Mouse (Mus musculus) left cerebral cortex, adult 9 months (tissue): ENCODE measurements at regions not wholly inside any gene's neighbourhood (a gene's known extent, or its start where the extent isn't known, plus 50 kb on each side); places are given as distances from the start of the nearest gene placed in this dataset.

Experiments
- DNase-seq, 2 experiments: peaks; one replicate each; pipeline ENCODE4 v3.0.0; 2022; ENCODE audit warnings: low spot score in 2 of 2

DNA sequence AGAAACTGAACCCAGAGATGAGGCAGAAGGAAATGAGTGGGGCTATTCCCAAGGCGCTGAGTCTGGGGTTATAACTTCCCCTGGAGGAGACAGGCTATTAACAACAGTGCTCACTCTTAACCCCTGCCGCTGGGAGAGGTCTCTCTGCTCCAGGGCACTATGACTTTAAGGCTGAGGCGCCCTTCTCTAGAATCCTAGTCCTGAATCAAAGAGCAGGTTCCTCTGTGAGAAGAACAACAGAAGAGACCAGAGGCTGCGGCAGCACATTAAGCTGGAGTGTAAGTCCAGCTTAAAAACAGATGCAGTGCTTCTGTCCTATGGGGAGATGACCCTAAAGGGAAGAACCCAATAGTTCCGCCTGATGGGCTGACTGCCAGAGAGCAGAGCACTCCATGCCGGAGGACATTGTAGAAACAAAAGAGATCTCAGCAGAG is 173.4 kb upstream of the Klf7 start:
- DNase-seq: no peak

DNA sequence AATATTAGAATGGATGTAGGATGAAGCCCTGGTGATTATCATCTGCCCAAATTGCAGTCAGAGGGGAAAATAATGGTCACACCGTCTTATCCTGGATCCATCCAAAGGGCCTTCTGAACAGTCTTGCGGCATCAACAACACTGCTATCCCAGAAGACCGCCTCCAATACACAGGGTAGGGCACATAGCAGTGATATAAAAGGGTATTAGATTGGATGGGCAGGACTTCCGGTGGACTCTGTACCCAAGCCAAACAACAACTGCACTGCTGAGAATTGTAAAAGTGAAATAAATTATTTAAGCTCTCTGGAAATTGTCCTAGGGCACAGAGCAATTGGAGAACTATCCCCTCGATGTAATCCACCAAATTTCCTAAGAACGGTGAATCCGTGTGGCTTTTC is 173.0 kb upstream of the Klf7 start:
- DNase-seq: no peak

DNA sequence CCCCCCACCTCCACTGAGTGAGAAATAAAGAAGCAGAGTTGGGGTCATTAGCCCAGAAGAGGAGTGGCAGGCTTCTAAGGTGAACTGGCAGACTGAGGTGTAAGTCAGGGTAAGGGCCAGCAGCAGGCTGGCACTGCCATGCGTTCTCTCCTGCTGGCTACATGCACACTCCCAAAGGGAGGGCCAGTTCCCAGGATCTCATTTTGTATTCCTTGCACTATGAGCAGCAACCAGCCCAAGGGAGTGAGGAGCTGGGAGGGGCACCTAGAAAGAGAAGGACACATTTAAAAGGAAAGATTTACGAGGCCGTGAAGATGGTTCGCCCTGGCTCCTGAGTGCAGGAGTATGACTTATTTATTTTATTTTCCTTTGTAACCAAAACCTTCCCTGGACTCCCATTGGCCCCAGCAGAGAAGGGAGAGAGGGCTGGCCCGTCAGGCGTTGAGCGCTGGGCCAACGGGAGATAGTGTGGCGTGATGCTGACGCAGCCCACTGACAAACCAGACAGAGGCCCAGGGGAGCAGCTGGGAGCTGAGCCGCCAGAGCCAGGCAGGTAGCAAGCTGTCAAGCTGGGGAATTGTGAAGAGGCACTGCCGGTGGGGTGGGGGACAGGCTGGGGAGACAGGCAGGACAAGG is 166.8 kb upstream of the Klf7 start:
- peak in 1 of 2 experiments; percentile 37 for DNase-seq

DNA sequence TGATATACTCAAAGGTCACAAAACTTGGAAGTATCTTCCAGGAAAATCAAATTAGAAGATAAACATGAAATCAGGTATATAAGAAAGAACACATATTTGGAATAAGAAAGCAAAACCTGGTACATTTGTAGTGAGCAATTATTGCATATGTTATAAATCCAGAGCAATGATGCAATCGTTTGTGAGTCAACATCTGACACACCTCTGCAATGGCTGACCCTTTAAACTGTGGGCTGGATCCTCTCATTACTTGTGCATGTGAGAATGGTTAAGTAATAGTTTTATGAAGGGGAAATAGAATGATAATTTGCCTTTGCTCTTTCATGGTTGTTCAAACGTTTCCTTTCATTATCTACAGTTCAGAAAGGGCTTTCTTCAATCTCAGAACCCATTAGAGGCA is 165.0 kb upstream of the Klf7 start:
- DNase-seq: no peak

DNA sequence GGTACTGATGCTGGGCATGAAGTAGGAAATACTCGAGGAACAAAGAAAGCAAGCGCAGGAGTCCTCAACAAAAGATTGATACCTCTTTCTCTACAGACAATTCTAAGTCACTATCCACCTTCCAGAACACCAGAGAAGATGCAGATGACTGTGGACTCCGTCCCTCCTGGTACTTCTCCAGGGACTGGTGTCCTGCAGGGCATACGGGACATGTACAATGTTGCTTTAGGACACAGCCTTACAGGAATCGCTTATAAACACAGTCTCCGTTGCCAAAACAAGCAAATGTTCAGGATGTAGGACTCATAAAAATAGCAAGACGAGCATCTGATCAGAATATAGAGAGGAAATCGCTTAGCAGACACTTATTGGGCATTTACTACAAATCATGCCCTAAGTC is 162.6 kb upstream of the Klf7 start:
- DNase-seq: no peak

DNA sequence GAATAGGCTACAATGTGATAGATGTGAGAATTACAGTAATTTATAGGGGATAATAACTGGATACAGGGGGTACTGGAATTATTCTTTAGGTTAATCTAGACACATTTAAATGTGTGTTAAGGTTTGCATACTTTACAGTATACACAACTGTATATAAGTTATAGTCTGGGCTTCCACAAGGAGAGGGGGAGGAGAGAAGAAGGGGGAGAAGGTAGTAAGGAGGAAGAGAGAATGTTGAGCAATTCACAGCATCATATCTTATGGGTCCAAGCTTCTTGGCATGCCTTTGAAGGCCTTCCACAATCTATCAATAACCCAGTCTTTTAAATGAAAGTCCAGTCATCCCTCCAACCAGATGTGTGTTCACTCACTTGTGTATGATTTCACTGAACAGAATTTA is 153.8 kb upstream of the Klf7 start:
- DNase-seq: no peak

DNA sequence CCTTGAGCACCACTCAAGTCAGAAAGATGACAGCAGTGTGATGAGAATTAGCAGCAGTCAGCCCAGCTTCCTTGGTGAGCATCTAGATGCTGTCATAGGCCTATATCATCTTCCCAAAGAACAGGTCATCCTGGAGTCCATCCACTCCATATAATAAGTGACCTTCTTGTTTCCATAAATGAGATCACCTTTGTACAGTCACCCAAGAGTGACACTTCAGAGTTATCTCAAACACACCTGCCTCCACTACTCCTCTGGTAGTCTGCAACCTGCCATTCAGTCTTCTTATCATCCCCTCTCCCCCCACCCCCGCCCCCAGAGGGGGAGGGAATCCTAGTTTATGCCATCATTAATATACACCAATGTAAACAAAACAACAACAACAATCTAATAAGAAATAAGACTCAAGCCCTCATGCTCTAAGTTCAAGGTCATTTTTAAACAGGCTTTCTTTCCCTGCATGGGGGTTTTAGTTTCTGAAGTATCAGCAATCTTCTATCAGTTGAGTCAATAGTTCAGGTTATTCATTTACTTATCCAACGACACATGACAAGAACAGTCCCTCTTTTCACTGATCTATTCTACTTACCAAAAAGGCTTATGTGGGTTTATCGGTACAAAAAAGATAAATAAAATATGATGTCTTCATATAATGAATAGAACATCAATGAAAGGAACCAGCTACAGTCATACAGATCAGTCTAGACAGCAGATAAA is 153.2 kb upstream of the Klf7 start:
- no peak for DNase-seq

DNA sequence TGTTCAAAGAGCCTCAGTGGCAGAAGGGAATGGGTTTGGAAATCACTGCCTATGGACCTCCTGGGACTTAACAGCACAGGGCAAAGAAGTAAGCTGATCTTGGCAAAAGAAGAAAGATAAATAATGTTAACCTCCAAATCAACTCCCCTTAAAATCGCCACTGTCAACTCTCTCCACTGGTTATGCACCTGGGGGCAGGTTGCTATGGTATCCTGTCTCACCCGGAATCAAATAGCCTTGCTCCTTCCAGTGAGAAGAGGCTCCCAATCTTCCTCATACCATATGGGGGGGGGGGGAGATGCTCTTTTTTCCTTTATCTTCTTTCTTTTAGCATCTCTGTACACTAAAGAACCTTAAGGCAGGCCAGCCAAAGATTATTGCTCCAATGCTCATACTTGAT is 135.2 kb upstream of the Klf7 start:
- DNase-seq: no peak

DNA sequence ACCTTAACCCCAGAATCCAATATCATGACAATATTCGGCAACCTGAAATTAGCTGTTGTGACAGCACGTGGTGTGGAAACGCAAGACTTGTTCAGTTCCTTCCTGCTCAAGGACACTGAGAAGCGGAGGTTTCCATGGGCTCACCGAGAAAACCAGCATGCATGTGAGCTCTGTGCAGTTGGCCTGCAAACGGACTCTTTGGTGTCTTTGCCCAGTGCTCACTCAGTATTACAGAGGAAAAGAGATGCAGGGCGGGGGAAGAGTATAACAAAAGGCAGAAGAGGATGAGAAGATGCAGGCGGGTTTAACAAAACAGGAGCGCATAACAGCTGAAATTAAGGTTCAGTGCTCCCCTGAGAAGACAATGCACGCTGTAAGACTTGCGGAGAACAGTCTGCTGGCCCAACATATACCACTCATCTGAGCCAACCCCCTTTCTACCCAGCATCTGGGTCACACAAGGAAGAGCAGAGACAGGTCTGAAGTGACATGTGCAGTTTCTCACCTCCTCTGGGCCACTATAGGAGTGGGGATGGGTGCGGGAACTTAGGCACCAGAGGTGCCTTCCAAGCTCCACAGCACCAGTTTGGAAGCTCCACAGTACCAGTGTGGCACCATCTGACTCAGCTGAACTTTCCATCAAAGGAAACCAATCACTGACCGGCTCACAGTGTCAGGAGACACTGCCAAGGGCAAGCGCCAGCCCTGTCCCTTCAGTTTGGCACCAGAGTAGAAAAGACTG is 133.6 kb upstream of the Klf7 start:
- peak in 1 of 2 experiments; percentile 6 for DNase-seq

DNA sequence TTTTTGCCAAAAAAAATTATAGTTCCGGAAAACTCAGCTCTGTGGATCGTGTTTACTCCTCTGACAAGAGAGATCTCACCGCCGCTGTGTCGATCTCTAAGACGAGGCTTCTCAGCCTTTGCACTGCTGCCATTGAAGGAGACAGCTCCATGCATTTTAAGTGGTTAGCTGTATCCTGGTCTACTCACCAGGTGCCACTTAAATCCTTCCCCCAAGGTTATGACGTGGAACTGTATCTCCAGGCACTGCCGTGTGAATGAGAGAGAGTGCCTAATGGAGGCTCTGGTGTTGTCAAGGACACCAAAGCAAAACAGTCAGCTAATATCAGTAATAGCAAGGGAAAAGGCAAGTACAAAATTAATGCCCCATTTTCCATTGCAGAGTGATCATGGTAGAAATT is 132.6 kb upstream of the Klf7 start:
- DNase-seq: no peak

DNA sequence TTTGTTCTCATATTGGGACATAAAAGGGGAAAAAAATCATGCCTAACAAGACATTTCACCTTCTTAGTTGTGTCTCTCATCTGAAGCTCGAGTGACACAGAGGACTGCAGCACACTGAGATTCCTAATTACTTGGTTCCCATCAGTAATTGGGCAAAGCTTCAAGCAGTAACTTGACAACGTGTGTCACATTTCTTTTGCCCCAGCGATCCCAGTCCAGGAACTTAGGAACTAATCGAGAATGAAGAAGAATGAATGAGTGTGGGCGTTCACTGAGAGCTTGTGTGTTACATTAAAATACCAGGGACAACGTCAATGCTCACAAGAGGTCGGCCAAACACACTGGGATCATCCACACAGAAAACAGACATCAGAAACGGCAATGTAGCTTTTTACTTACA is 131.9 kb upstream of the Klf7 start:
- DNase-seq: no peak

DNA sequence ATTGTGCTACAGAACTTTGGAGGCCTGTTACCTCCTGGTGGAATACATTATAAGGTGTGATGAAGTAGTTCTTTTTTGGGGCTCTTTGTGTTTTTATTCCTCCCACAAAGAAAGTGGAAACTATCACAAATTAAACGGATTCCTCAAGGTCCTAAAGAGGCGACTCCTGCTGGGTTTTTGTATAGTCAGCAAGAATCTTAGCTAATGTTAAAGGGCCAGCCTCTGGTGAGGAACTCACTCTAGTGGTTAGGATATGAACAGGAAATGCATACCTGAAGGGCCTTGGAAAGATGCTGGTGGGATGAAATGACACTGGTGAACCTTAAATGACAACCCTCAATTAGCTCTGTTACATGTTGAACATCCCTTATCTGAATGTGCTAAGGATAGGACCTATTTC is 120.3 kb upstream of the Klf7 start:
- DNase-seq: no peak

DNA sequence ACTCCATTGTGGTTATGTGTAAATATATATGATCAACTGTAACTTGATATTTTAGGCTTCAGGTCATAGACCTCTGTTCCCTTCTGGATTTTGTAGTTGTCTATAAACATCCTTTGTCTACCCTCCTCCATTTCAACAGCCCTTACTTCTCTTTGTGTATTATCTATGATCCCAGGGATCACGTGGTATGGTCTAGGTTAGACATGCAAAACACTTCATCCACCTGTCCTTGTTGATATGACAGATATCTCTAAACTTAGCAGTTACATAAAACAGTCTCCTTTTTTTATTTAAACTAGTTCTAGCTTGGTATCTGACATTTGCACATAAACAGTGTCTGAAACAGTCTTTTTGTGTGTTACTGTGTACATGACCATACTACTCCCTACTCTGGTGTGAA is 107.6 kb upstream of the Klf7 start:
- DNase-seq: no peak

DNA sequence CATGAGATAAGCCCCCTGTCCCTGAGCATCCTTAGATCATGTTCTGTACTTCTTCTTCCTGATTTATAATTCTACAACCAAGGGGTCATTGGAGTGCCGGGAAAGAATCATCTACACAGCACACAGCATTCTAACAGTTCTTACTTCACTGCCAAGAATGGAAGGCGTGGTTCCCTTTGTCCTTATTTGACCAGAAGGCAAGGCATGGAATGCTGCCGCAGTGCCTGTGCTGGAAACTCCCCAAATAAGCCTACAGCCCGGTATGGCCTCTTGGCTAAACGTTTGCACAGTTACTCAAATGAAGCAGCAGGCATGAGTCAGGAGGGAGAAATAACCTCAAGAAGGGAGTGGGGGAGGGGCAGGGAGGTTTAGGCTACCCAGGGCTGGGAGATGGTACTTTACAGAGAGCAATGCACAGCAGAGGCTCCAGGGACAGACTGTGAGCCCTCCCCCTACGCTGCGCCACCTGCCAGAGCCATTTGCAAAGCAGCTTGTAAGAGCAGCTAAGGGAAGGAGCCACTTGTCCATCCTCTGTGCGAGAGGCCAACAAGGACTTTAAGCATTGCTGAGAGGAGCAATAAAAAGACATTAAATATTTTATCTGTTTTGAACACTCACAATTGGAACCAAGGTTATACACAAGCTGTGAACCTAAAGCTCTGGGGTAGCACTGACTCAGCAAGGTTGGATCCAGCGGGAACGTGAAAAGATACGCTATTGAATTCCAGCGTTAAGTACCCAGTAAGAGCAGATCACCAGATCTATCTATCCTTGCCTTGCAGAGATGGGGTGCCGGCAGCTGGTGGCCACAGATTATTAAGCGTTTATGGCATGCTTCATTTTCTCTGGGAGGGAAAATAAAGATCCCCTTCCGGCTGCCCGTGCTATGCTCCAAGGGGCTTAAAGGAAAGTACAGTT is 104.2 kb upstream of the Klf7 start:
- DNase-seq: peak; percentile 26 to 75

DNA sequence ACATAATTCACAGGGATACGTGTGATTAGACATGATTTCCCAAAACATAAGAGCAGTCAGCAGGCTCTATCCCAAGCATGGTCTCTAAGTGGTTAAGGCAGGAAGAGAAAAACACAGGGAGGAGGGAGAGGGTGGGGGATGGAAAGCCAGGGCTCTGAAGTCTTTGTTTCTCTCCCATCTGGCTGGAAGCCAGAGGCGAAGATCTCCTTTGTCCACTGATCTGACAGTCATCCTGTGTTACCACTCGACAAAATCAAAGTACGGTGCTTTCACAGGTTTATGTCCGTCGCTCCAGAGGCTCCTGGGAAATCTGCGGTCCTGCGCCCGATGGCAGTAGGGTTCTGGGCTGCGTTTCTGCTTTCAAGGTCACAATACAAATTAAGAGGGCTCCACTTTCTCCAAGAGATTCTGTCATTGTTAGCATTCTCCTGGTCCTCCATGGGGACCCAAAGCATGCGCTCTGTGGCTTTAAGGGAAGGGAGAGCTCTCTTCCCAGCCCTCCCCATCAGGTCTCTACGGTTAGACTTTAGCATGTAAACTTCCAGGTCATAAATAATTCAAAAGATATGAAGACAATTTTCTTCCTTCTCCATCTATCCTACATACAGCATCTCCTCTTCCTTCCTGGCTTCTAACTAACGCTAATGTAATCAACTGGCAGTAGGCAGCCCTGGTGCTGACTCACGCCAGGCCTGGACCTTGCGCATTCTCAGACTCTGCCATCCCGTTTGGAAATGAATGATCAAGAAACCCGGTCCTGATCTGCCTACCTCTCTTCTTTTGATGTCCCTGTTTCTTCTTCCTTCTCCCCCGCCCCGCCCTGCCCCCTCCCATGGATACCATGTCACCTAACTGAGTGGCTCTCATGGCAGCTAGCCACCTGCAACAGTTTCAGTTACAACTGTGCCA is 102.0 kb upstream of the Klf7 start:
- no peak for DNase-seq

DNA sequence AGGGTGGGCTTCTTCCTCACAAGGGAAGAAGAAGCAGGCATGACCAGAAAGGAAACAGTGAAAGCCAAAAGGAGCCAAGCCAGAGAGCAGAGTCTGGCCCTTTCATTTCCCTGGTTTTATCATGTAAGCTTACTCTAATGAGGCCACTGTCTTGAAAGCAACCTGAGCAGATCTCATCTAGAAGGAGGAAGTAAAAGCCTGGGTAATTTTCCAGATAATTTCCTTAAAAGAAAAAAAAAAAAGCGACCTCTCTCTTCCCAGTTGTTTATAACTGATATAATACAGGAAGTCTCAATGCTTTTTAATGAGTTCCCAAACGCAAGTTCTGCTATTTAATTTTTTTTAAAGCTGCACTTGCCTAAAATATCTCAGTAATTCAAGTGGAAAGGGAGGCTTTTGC is 100.4 kb upstream of the Klf7 start:
- no peak for DNase-seq

DNA sequence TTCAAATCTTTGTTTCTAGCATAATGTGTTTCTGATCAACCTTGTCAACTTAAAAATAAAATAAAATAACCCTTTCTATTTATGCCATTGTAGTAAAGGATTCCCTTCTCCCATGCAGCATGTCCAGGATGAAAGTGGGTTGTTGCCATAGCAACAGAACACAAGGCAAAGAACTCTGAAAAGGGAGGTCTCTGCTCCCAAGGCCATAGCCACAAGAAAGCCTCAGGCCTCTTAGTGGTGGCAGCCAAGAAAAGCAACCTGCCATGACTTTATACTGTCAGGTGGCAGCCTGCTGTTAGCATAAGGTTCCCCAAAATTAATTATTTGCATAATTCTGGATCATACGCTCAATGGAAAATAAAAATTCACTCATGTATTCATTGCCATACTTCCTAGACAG is 98.4 kb upstream of the Klf7 start:
- DNase-seq: peak in 1 of 2 experiments; percentile 31

DNA sequence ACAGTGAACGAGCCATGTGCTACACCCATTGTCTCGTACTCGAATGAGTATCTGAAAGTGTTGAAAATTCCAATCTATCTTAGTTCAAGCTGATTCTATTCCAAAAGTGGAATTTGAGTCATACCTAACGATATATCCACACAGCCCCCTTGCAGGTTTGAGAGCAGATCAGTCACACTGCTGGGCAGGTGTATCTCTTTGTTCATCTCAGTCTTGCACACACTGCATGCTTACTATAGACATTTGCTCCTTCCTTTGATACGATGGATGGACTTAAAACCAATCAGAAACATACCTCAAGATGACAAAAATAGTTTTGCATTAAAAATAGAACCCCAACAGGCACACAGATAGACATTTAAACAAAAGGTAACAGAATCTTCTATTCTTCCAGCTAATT is 98.0 kb upstream of the Klf7 start:
- no peak for DNase-seq

DNA sequence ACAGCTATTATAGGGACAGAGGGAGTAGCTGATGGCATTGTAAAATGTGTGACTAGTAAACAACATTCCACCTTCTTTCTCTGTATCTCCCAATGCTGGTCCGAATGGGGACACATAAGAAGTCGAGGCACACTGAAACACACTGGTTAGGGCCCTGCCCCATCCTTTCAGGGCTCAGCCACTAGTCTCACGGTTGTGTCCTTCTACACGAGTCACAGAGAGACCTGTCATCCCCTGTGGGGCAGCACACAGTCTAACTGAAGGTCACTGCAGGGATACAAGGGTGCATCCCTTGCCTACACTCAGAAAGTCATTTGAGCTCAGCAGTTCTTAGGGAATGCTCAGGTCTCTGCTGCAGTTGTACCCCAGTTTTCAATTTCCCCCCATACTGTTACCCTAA is 93.6 kb upstream of the Klf7 start:
- no peak for DNase-seq

DNA sequence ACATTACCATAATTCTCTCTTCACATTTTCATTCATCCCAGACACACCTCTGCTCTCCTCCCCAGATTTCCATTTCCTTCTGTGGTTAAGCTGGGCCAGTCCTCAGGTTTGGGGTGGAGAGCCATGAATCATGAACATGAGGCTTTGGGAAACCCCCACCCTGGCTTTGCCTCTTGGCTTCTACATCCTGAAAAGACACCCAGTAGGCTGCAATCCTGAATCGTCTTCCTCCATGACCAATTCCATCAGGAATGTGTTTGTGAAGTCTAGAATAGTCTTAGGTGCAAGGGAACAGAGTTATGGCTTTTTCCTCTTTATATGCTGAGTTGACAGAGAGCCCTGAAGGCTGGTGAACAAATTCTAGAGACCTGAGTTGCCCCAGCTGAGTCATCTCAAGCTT is 87.0 kb upstream of the Klf7 start:
- no peak for DNase-seq
